Mouse (Mus musculus) embryonic fibroblast, embryonic 13.5 days (primary cell): ENCODE results near the gene Kif1b.
A peak's percentile ranks its signal among the peaks of the same experiment; 100 is the strongest.

Experiments used
- CTCF ChIP-seq: IDR thresholded peaks from 2 replicates; pipeline ENCODE4 v1.5.1; 2011; ENCODE audit warnings: mild to moderate bottlenecking, control low read depth, low read length, moderate library complexity, borderline replicate concordance; ENCODE audit not compliant: insufficient read depth
- POLR2A ChIP-seq: IDR thresholded peaks from 2 replicates; pipeline ENCODE4 v1.6.1; 2011; ENCODE audit warnings: low read depth, mild to moderate bottlenecking, control low read depth, low read length, moderate library complexity

DNA sequence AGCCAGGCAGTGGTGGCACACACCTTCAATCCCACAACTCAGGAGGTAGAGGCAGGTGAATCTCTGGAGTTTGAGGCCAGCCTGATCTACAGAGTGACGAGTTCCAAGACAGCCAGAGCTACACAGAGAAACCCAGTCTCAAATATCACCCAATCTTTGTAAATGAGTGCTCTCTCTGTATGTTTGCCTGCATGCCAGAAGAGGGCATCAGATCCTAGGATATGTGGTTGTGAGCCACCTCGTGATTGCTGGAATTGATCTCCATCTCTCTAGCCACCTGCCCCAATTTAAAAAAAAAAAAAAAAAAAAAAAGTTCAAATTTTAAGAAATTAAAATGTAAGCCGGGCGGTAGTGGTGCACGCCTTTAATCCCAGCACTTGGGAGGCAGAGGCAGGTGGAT lies 41.5 kb upstream of the Kif1b start:
- TF ChIP-seq CTCF, result peak; percentile 6; the same call in 1 of the 2 replicates
- no peak for TF ChIP-seq POLR2A
